Mouse (Mus musculus): ENCODE measurements at regions not wholly inside any gene's neighbourhood (a gene's known extent, or its start where the extent isn't known, plus 50 kb on each side); places are given as distances from the start of the nearest gene placed in this dataset.

GRCm38 (mm10) chr9:115545178-115545577 is 235.0 kb upstream of the Stt3b start:
- Histone ChIP-seq H3K4me3 (ENCODE audit: low read depth, low read length) (no peak overlapping the region), H3K36me3 (ENCODE audit: insufficient read depth, low read length) (no peaks in the 10 kb centered on the region), H3K27ac (ENCODE audit: low read length) (no peak overlapping the region), H3K27me3 (replicated peaks; ENCODE audit: insufficient read depth, low read length) (no peaks in the 10 kb centered on the region), H3K4me2 (replicated peaks; ENCODE audit: low read depth, low read length) (no peak overlapping the region), H3K4me1 (ENCODE audit: insufficient read depth, low read depth, low read length) (no peaks in the 10 kb centered on the region), H3K9me3 (ENCODE audit: low read length) (no peaks in the 10 kb centered on the region), H3K9ac (replicated peaks; ENCODE audit: low read depth) (no peak overlapping the region)
- TF ChIP-seq CTCF (IDR thresholded peaks at IDR 0.05) = no peak
- peak; percentile 77 for TF ChIP-seq EP300 (IDR thresholded peaks at IDR 0.05)
- peak; percentile 80 for DNase-seq (ENCODE audit: low spot score)
- 65% methylated on average over 4 of the region's 4 CpGs for WGBS
- peak; percentile 25 for ATAC-seq

- no peaks in the 10 kb centered on the region for H3K36me3 ChIP-seq (ENCODE audit: insufficient read depth, low read length)
- no peak for DNase-seq (ENCODE audit: low spot score)
- TF ChIP-seq EP300 (IDR thresholded peaks at IDR 0.05) (no peak), CTCF (IDR thresholded peaks at IDR 0.05) (no peak)
- no peak overlapping the region for H3K4me2 ChIP-seq (replicated peaks; ENCODE audit: low read depth, low read length)
- H3K27me3 ChIP-seq (replicated peaks; ENCODE audit: insufficient read depth, low read length) = no peaks in the 10 kb centered on the region
- H3K27ac ChIP-seq (ENCODE audit: low read length) = no peak overlapping the region
- no peak for ATAC-seq
- H3K9me3 ChIP-seq (ENCODE audit: low read length) = no peaks in the 10 kb centered on the region
- no peaks in the 10 kb centered on the region for H3K4me1 ChIP-seq (ENCODE audit: insufficient read depth, low read depth, low read length)
- H3K4me3 ChIP-seq (ENCODE audit: low read depth, low read length) = no peak overlapping the region
- 72% methylated on average over 2 of the region's 2 CpGs for WGBS
- no peak overlapping the region for H3K9ac ChIP-seq (replicated peaks; ENCODE audit: low read depth)
Measured at GRCm38 (mm10) chr9:115545792-115546191, 235.6 kb upstream of the Stt3b start.

GRCm38 (mm10) chr9:115547625-115548325 is 237.6 kb upstream of the Stt3b start:
- H3K9me3 ChIP-seq (ENCODE audit: low read length) = no peaks in the 10 kb centered on the region
- no peak overlapping the region for H3K9ac ChIP-seq (replicated peaks; ENCODE audit: low read depth)
- TF ChIP-seq EP300 (IDR thresholded peaks at IDR 0.05) (no peak), CTCF (IDR thresholded peaks at IDR 0.05) (no peak)
- no peak overlapping the region for H3K27ac ChIP-seq (ENCODE audit: low read length)
- H3K4me1 ChIP-seq (ENCODE audit: insufficient read depth, low read depth, low read length) = no peaks in the 10 kb centered on the region
- DNase-seq (ENCODE audit: low spot score) (peak; percentile 80), ATAC-seq (peak; percentile 64)
- H3K36me3 ChIP-seq (ENCODE audit: insufficient read depth, low read length) = no peaks in the 10 kb centered on the region
- 47% methylated on average over 8 of the region's 8 CpGs for WGBS
- no peak overlapping the region for H3K4me3 ChIP-seq (ENCODE audit: low read depth, low read length)
- no peaks in the 10 kb centered on the region for H3K27me3 ChIP-seq (replicated peaks; ENCODE audit: insufficient read depth, low read length)
- H3K4me2 ChIP-seq (replicated peaks; ENCODE audit: low read depth, low read length) = no peak overlapping the region

GRCm38 (mm10) chr9:115548722-115549349 is 238.6 kb upstream of the Stt3b start:
- 0 out of 2 replicates have a peak overlapping the region, but pooled peaks have one; percentile 22 for H3K4me2 ChIP-seq (replicated peaks; ENCODE audit: low read depth, low read length)
- H3K4me3 ChIP-seq (ENCODE audit: low read depth, low read length) = no peak overlapping the region
- peak; percentile 63 for ATAC-seq
- H3K27me3 ChIP-seq (replicated peaks; ENCODE audit: insufficient read depth, low read length) = no peaks in the 10 kb centered on the region
- 54% methylated on average over 8 of the region's 8 CpGs for WGBS
- no peak overlapping the region for H3K9ac ChIP-seq (replicated peaks; ENCODE audit: low read depth)
- TF ChIP-seq CTCF (IDR thresholded peaks at IDR 0.05) = no peak
- no peak for TF ChIP-seq EP300 (IDR thresholded peaks at IDR 0.05)
- H3K4me1 ChIP-seq (ENCODE audit: insufficient read depth, low read depth, low read length) = no peaks in the 10 kb centered on the region
- DNase-seq (ENCODE audit: low spot score) = peak; percentile 62
- H3K9me3 ChIP-seq (ENCODE audit: low read length) = no peaks in the 10 kb centered on the region
- H3K27ac ChIP-seq (ENCODE audit: low read length) = no peak overlapping the region
- no peaks in the 10 kb centered on the region for H3K36me3 ChIP-seq (ENCODE audit: insufficient read depth, low read length)

- 82% methylated on average over 11 of the region's 11 CpGs for WGBS
- Histone ChIP-seq H3K27me3 (replicated peaks; ENCODE audit: insufficient read depth, low read length) (no peaks in the 10 kb centered on the region), H3K9me3 (ENCODE audit: low read length) (no peaks in the 10 kb centered on the region), H3K4me2 (replicated peaks; ENCODE audit: low read depth, low read length) (no peak overlapping the region), H3K4me3 (ENCODE audit: low read depth, low read length) (no peak overlapping the region), H3K4me1 (ENCODE audit: insufficient read depth, low read depth, low read length) (no peaks in the 10 kb centered on the region), H3K27ac (ENCODE audit: low read length) (no peak overlapping the region), H3K36me3 (ENCODE audit: insufficient read depth, low read length) (no peaks in the 10 kb centered on the region), H3K9ac (replicated peaks; ENCODE audit: low read depth) (no peak overlapping the region)
- TF ChIP-seq CTCF (IDR thresholded peaks at IDR 0.05) = no peak
- TF ChIP-seq EP300 (IDR thresholded peaks at IDR 0.05) = no peak
- no peak for DNase-seq (ENCODE audit: low spot score)
- ATAC-seq = no peak
Measured at GRCm38 (mm10) chr9:115551080-115551479, 240.9 kb upstream of the Stt3b start.

- H3K4me2 ChIP-seq (replicated peaks; ENCODE audit: low read depth, low read length) = no peak overlapping the region
- WGBS = 71% methylated on average over 4 of the region's 4 CpGs
- ATAC-seq (no peak), DNase-seq (ENCODE audit: low spot score) (no peak)
- H3K9ac ChIP-seq (replicated peaks; ENCODE audit: low read depth) = no peak overlapping the region
- H3K4me1 ChIP-seq (ENCODE audit: insufficient read depth, low read depth, low read length) = no peaks in the 10 kb centered on the region
- no peak for TF ChIP-seq EP300 (IDR thresholded peaks at IDR 0.05)
- TF ChIP-seq CTCF (IDR thresholded peaks at IDR 0.05) = no peak
- H3K27ac ChIP-seq (ENCODE audit: low read length) = no peak overlapping the region
- no peaks in the 10 kb centered on the region for H3K9me3 ChIP-seq (ENCODE audit: low read length)
- no peaks in the 10 kb centered on the region for H3K36me3 ChIP-seq (ENCODE audit: insufficient read depth, low read length)
- H3K27me3 ChIP-seq (replicated peaks; ENCODE audit: insufficient read depth, low read length) = no peaks in the 10 kb centered on the region
- no peak overlapping the region for H3K4me3 ChIP-seq (ENCODE audit: low read depth, low read length)
Measured at GRCm38 (mm10) chr9:115551501-115551900, 241.3 kb upstream of the Stt3b start.

Data from lung, postnatal 0 days (tissue).